Mouse (Mus musculus) heart, adult 8-10 months (tissue): ENCODE measurements around the gene Jade1. TPM values are rescaled to one million over a fixed set of nuclear protein-coding genes. Genes with fewer than 3 reads are reported as not detected.

Experiments used
- DNase-seq: peaks from one replicate; pipeline ENCODE4 v3.0.0; 2022; ENCODE audit warnings: low spot score
- total RNA-seq, 4 experiments: library from RNA; stranded (reverse); gene quantifications; 2 replicates each; pipeline ENCODE4 v1.2.4; 2022

The Jade1 gene
- total RNA-seq, 4 experiments from 2014 or later: 26.5 to 40.1 (median 28.9) TPM

GRCm38 (mm10) chr3:41551671-41552070 lies 3.9 kb upstream of the Jade1 start:
- DNase-seq: no peak

DNA sequence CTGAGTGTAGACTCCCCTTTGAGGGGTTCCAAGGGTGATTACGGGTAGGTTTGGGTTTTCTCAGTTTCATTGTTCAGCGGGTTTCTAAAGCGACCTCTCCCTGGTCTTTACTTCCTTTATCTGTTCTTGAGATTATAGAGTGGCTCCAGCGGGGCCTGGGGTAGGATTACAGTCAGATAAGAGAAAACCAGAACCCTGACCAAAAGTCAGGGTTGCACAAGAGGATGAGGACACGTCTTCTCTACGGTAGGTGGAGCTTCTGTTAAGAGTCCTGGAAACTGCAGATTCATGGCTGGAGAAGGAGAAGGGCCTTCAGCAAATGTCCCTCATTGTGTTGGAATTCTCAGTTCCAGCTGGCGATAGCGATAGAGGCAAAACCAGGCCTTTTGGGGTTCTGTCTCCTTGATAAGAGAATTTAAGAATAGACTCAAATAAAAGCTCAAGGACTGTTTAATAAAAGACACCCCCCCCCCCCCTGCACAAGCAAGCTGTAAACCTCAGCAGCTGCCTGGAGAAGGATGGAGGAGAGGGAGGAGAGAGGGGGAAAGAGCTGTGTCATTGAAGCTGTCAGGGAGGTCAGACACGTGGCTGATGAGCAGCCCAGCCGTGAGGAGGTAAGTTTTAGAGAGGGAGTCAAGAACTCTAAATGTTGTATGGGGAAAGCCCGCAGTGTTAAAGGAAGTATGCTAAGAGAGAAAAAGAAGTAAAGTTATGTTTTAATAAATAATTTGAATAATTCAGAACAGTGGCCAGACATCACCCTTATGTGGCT lies 2.6 kb upstream of the Jade1 start:
- DNase-seq: no peak

- DNase-seq: no peak
Observed at GRCm38 (mm10) chr3:41553681-41554080, 1.9 kb upstream of the Jade1 start.

- DNase-seq: no peak
Observed at GRCm38 (mm10) chr3:41554480-41555475, 753 bp upstream of the Jade1 start.

- no peak for DNase-seq
Observed at GRCm38 (mm10) chr3:41556451-41557266, 1.1 kb downstream of the Jade1 start.

- DNase-seq: no peak
Observed at GRCm38 (mm10) chr3:41557267-41557995, 1.9 kb downstream of the Jade1 start.

DNA sequence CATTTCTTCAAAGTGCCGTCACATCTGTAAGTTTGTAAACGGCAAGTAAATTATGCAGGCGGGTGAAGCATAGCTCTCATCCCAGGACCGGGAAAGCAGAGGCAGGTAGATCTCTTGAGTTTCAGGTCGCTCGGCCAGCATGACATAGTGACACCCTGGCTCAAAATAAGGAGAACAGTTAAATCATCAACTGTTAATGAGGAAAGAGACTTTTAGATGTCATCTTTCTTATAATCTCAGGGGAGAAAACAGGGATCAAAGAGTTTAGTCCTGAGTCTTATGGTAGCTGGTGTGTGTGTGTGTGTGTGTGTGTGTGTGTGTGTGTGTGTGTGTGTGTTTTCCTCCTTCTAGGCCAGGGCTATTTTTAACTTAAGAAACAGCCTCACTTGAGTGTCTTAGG lies 5.0 kb downstream of the Jade1 start:
- DNase-seq: no peak

GRCm38 (mm10) chr3:41561787-41562186 lies 6.3 kb downstream of the Jade1 start:
- no peak for DNase-seq

- DNase-seq: peak; percentile 80
Observed at GRCm38 (mm10) chr3:41563211-41563931, 7.8 kb downstream of the Jade1 start.

DNA sequence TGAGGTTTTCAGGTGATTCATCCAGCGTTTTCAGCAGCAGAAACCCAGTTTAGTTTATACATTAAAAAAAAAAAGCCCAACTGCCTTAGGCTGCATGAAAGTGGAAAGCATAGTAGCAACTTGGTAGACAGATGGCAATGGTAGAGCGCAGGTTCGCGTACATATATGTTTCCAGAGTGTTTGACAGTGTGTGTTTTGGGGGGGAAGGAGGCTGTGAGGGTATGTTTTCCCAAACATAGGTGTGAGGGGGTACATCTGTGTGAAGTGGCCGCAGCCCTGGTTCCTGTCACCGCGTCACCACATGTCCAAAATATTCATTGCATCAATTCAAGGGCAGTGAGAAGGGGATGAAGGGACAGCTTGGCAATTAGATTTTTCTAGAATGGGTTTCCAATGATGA lies 8.5 kb downstream of the Jade1 start:
- no peak for DNase-seq

DNA sequence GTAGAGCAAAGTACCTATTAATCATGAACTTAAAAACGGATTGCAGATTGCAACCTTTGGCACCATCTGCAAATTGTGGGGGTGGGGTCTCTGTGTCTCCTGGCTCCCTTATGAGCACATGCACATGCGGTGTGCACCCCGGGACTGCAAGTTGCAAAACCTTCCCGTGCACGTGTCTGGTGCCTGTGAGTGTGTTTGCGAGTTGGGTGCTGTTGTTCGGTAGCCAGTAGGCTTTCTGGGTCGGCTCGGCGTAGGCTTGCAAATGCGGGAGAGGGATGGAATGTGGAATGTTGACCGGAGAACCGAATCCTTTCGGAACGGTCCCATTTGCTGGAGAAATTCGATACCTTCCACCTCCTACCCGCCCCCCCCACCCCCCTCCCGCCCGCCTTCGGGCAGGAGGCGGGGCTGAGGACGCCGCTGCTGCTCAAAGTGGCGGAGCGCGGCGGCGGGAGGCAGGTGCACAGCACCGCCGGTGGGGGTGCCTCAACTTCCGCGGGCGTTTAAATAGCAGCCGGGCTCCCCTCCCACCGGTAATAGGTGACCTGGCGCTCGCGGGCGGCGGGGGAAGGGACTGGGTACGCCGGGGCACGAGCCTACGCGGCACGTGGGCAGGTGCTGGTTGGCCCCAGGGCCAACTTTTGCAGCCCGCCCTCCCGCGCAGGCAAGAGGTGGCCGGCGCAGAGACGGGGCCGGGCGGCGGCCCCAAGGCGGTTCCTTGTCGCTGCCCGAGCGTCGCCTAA lies 9.1 kb downstream of the Jade1 start:
- DNase-seq: peak; percentile 65

DNA sequence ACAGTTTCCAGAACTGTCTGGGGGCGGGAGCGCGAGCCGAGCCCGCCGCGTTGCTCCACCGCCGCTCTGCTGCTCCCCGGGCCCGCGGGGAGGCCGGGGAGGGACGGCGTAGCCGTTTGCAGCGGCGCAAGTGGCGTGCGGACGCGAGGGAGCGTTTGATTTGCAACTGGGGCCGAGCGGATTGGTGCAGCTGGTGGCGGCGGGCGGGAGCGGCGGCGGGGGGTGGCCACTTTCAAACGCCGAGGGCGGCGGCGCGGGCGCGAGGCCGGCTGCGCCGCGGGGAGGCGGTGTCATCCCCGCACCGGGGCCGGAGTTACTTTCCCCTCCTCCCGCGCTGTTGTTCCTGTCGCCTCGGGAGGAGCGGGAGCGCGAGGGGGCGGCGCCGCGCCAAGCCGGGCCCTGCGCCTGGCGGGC lies 9.9 kb downstream of the Jade1 start:
- peak; percentile 83 for DNase-seq

GRCm38 (mm10) chr3:41565955-41566354 lies 10.4 kb downstream of the Jade1 start:
- peak; percentile 79 for DNase-seq

DNA sequence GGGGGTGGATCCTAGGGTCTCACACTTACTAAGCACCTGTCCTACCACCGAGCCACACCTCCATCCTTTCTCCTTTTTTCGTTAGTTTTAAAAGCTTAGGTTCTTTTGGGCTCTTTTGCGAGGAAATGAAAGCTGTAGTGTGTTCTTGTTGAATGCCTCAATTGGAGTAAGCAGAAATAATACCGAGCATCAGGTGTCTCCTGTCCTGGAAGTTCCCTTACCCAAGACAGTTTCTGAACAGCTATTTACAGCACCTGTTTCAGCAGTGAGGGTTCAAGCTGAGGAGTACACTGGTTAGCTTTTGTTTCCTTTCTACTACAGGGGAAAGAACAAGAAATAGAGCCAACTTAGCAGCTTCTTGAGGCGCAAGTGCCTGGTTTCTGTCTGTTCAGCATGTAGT lies 14.4 kb downstream of the Jade1 start:
- DNase-seq: no peak

- DNase-seq: no peak
Observed at GRCm38 (mm10) chr3:41572131-41572530, 16.6 kb downstream of the Jade1 start.

DNA sequence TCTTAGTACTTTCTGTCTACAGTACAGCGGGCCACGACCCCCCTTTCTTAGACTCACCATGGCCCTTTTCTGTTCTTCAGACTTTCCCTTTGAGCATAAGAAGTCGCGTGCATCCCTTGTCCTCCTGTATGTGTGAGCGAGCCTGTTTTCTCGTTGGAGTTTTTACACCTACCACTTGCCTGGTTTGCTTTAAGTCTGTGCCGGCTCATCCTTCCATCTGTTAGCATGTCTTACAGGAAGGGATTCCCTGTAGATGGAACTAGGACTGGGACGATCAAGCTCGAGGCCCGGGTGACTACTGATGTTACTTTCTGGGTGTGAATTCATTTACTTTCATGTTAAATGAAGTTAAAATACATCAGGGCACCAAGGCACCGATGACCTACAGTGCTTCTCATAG lies 17.4 kb downstream of the Jade1 start:
- DNase-seq: no peak

GRCm38 (mm10) chr3:41574208-41574607 lies 18.7 kb downstream of the Jade1 start:
- DNase-seq: no peak

GRCm38 (mm10) chr3:41574720-41575435 lies 19.3 kb downstream of the Jade1 start:
- DNase-seq: no peak

- DNase-seq: no peak
Observed at GRCm38 (mm10) chr3:41575971-41576370, 20.4 kb downstream of the Jade1 start.
